Mouse (Mus musculus) ES-E14 (cell line): Measurements from ENCODE around the gene Prmt1.

ENCODE experiments used
- CHD2 ChIP-seq: IDR thresholded peaks from 2 replicates; pipeline ENCODE4 v1.6.1; 2014; ENCODE audit warnings: mild to moderate bottlenecking, low read depth, low read length, inconsistent platforms
- MAFK ChIP-seq: IDR thresholded peaks from 2 replicates; pipeline ENCODE4 v1.6.1; 2014; ENCODE audit warnings: mild to moderate bottlenecking, low read depth, low read length, inconsistent platforms; ENCODE audit not compliant: insufficient read depth
- ZC3H11A ChIP-seq: IDR thresholded peaks from 2 replicates; pipeline ENCODE4 v1.6.1; 2012; ENCODE audit warnings: low read depth, mild to moderate bottlenecking, inconsistent platforms, low read length, borderline replicate concordance
- ZNF384 ChIP-seq: IDR thresholded peaks from 2 replicates; pipeline ENCODE4 v1.6.1; 2012; ENCODE audit warnings: low read depth, low read length, inconsistent platforms

DNA sequence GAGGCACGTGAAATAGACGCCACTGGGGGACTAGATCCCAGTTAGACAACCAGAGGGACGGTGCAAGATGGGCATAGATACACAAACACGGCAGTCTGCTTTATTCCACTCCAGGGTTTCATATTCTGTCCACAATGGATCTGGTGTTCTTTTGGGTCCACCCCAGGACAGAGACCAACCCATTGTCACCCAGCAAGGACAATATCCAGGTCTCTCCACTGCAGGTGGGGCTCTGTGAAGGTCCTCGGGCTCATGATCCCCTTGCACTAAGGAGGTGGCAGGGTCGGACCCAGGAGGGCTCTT lies 11.3 kb downstream of the Prmt1 start:
- TF ChIP-seq ZNF384 (no peak), ZC3H11A (no peak), MAFK (no peak), CHD2 (no peak)
